Mouse (Mus musculus) forebrain, embryonic 14.5 days (tissue): ENCODE results near the gene Fam110a. TPM values are rescaled to one million over a fixed set of nuclear protein-coding genes. Genes with fewer than 3 reads are reported as not detected.

Source experiments
- ATAC-seq: fragments of 200-750 bp; cut with Nextera tagmentation; 2 replicates; pipeline ENCODE4 v1.8.0; 2017; ENCODE audit warnings: mild to moderate bottlenecking, moderate library complexity
- DNase-seq: peaks from one replicate; pipeline ENCODE4 v3.0.0-alpha.2; 2015; ENCODE audit warnings: low spot score
- H3K27ac ChIP-seq: fragments of 300-500 bp; sonication (generic); 2 replicates; pipeline ENCODE4 v1.5.1; 2014; ENCODE audit warnings: low read depth, mild to moderate bottlenecking, control low read depth, low read length, moderate library complexity
- H3K27me3 ChIP-seq: fragments of 300-500 bp; sonication (generic); replicated peaks from 2 replicates; pipeline ENCODE4 v1.6.1; 2014; ENCODE audit warnings: low read length, control low read depth, mixed read lengths; ENCODE audit not compliant: control insufficient read depth, insufficient read depth
- H3K36me3 ChIP-seq: fragments of 300-500 bp; sonication (generic); 2 replicates; pipeline ENCODE4 v1.6.1; 2014; ENCODE audit warnings: low read length, control low read depth; ENCODE audit not compliant: control insufficient read depth, insufficient read depth
- H3K4me1 ChIP-seq: fragments of 300-500 bp; sonication (generic); 2 replicates; pipeline ENCODE4 v1.6.1; 2014; ENCODE audit warnings: antibody characterized with exemption, low read length, control low read depth; ENCODE audit not compliant: control insufficient read depth, insufficient read depth
- H3K4me2 ChIP-seq: fragments of 300-500 bp; sonication (generic); 2 replicates; pipeline ENCODE4 v1.6.1; 2014; ENCODE audit warnings: mild to moderate bottlenecking, control low read depth, low read length
- H3K4me3 ChIP-seq: fragments of 300-500 bp; sonication (generic); 2 replicates; pipeline ENCODE4 v1.5.1; 2014; ENCODE audit warnings: low read depth, low read length, control low read depth
- H3K9ac ChIP-seq: fragments of 300-500 bp; sonication (generic); 2 replicates; pipeline ENCODE4 v1.6.1; 2014; ENCODE audit warnings: mild to moderate bottlenecking, low read length, control low read depth, moderate library complexity
- H3K9me3 ChIP-seq: fragments of 300-500 bp; sonication (generic); replicated peaks from 2 replicates; pipeline ENCODE4 v1.6.1; 2016; ENCODE audit warnings: low read length, control low read depth, mixed read lengths; ENCODE audit not compliant: control insufficient read depth
- WGBS: fragments of 180-500 bp; shearing (Covaris S2); extraction: QIAGEN DNeasy Blood & Tissue Kit; methylation state at CpG from one replicate; pipeline ENCODE4 v1.1.7; 2014; 5-methylcytosine and 5-hydroxymethylcytosine counted together
- polyA plus RNA-seq: library from polyadenylated mRNA; unstranded; fragments of >200 nt; fragmentation: Nextera tagmentation; extraction: Ambion mirVana; gene quantifications from 2 replicates; pipeline ENCODE4 v1.2.1, GENCODE M21; 2014

Fam110a gene
- 64.5 and 68.8 TPM in 2 replicates for polyA plus RNA-seq

DNA sequence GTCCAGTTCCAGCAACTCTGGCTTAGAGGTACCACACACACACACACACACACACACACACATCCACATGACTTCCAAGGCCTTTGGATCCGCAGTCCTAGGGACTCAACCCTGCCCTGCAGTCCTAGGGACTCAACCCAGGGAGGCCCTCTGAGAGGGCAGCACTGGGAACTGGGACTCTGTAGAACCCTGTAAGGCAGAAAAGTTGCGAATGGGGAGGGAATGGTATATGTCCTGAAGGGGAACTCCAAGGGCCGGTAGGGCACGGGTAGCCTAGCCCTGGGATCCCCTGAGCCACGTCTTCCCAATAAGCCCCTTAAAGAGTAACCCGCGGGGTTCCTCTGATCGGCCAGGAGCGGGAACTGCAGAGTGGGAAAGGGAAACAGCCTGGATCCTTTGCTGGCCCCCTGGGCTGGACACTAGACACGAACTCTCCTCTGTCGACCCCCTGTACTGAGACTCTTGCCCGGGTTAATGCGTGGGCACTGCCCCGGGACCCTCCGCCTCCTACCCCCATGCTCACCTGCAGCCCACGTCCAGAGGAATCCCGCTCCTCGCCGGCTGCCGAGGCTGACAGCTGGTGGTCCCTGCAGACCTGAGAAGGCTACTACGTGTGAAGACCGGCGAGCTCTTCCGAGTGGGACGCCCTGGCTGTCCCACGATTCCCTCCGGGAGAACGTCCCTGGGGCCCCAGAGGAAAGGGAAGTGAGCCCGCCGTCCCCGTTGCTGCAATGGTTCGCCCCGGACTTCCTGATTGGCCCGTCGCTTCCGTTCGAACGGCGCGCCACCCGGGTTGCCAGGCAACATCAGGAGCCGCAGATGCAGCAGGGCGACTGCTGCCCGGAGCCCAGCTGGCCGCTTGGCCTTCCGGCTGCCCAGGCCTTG is at the start of gene Fam110a:
TSS of gene Fam110a (minus strand) at position 750 of the 885 bp plus-strand sequence.
- WGBS, result under 1% methylated on average over 38 of the region's 46 CpGs
- H3K9ac ChIP-seq, result peak within 1 kb of the TSS; percentile 90
- peak; percentile 94 for DNase-seq

DNA sequence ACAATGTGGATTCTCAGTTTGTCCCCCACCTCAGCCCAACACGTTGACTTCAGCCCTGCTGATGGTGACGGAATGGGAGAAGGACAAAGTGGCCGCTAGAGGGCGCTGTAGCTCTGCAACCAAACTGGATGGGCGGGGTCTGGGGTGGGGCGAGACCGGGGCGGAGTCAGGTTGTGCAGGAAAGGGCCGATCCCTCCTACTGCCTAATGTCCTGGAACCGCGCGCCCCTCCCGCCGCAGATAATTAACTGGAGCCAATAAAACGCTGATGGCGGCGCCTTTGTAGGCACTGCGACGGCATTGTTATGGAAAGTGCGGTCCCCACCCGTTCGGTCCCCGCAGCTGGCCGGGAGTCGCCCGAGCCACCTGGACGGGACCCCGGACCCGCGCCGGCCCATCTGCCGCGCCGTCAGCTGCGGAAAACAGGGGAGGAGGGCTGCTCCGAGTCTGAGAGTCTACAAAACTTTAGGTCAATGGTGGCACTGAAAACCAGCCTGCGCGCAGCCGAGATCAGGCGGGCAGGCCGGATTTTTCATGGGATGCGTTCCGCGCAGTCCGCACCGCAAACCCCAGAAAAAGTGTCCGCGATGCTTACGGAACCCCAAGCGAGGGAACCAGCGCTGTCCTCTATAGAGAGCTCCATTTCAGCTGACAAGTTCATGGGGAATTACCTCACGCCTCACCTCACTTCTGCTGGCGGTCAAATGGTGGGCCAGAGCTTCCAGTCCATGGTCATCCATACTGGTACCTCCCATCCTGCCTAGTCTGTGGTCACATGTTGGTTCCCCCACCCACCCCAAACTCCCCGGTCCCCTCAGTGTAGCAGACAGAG is 49.4 kb upstream of the Fam110a start:
- H3K27me3 ChIP-seq, result no peaks in the 10 kb centered on the region

More for the DNA sequence above, at the start of gene Fam110a:
- Histone ChIP-seq H3K4me1 (peaks cover 22% of the 10 kb centered on the region), H3K27me3 (no peaks in the 10 kb centered on the region), H3K4me2 (peak within 1 kb of the TSS; percentile 79), H3K27ac (peak within 1 kb of the TSS; percentile 75), H3K4me3 (peak within 1 kb of the TSS; percentile 81), H3K36me3 (no peaks in the 10 kb centered on the region), H3K9me3 (no peaks in the 10 kb centered on the region)
- ATAC-seq, result peak; percentile 94

DNA sequence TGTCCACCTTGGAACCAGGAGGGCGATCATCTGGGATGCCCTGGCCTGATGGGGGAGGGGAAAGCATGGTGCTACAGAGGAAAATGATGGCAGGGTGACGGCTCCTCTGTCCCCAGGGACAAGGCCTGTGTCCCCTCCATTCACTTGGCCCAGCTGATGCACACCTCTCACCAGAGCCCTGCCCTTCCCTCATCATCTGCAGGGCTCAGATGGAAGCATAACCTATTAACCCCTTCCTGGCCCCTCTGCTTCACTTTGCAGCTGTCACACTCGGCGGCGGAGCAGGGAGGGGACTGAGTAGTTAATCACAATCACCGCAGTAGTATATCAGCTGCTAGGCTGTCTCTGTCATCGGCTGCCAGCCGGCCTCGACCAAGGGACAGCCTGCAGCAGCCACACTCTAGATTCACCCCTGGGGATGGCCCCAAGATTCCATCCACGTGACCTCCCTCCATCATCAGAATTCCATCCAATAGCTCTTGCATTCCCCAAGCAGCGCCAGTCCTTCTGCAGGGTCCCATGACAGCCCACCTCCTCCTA is 44.9 kb upstream of the Fam110a start:
- no peak overlapping the region for H3K4me2 ChIP-seq
- no peaks in the 10 kb centered on the region for H3K27me3 ChIP-seq
- 62% methylated on average over 11 of the region's 11 CpGs for WGBS
- no peak overlapping the region for H3K4me3 ChIP-seq
- no peak overlapping the region for H3K27ac ChIP-seq
- peaks cover 3% of the 10 kb centered on the region; the same call in 1 of the 2 replicates for H3K4me1 ChIP-seq
- no peaks in the 10 kb centered on the region for H3K36me3 ChIP-seq
- no peaks in the 10 kb centered on the region for H3K9me3 ChIP-seq
- 0 out of 2 replicates have a peak overlapping the region, but pooled peaks have one; percentile 13 for H3K9ac ChIP-seq
- DNase-seq (no peak), ATAC-seq (no peak)

More for the DNA sequence above, 49.4 kb upstream of the Fam110a start:
- Histone ChIP-seq H3K4me2 (peak overlapping the region; percentile 76), H3K9ac (peak overlapping the region; percentile 65), H3K4me1 (peaks cover 4% of the 10 kb centered on the region; the same call in 1 of the 2 replicates), H3K36me3 (no peaks in the 10 kb centered on the region), H3K9me3 (no peaks in the 10 kb centered on the region), H3K4me3 (peak overlapping the region; percentile 47), H3K27ac (peak overlapping the region; percentile 70; the same call in 1 of the 2 replicates)
- WGBS, result under 1% methylated on average over 54 of the region's 54 CpGs
- peak; percentile 97 for DNase-seq
- ATAC-seq, result peak; percentile 97

DNA sequence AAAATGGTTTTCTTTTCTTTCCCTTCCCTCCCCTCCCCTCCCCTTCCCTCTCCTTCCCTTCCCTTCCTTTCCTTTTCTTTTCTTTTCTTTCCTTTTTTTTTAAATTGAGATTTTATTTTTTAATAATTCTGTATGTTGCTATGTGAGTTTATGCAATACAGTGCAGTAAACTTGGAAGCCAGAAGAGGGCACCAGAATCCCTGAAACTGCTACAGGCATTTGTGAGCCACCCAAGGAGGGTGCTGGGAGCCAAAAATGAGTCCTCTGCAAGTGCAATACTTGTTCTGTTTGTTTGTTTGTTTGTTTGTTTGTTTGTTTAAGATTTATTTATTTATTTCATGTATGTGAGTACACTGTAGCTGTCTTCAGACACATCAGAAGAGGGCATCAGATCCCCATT is 42.0 kb upstream of the Fam110a start:
- Histone ChIP-seq H3K9ac (no peak overlapping the region), H3K9me3 (no peaks in the 10 kb centered on the region), H3K4me2 (no peak overlapping the region), H3K4me1 (no peaks in the 10 kb centered on the region), H3K4me3 (no peak overlapping the region), H3K27ac (no peak overlapping the region), H3K27me3 (no peaks in the 10 kb centered on the region), H3K36me3 (no peaks in the 10 kb centered on the region)
- ATAC-seq (no peak), DNase-seq (no peak)

DNA sequence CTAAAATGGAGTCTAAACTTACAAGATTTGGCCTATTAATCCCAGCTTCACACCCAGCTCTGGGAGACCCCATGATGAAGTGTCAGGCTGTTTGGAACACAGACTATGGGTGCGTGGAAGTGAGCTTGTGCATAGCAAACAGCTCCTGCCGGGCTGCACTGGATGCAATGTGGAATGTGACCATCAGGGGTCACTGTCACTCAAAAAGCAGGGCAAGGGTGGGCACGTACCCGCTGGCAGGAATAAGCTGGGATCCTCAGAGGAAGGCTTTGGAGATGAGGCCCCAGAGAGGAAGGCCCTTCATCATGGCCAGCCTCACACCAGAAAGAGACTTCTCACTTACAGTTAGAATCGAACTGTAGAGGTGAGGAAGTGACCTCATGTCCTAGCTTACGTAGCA is 40.2 kb upstream of the Fam110a start:
- Histone ChIP-seq H3K27me3 (no peaks in the 10 kb centered on the region), H3K9ac (no peak overlapping the region), H3K4me1 (no peaks in the 10 kb centered on the region), H3K4me2 (no peak overlapping the region), H3K36me3 (no peaks in the 10 kb centered on the region), H3K9me3 (no peaks in the 10 kb centered on the region), H3K4me3 (no peak overlapping the region), H3K27ac (no peak overlapping the region)
- ATAC-seq (peak; percentile 69), DNase-seq (peak; percentile 72)
- 31% methylated on average over 6 of the region's 6 CpGs for WGBS

DNA sequence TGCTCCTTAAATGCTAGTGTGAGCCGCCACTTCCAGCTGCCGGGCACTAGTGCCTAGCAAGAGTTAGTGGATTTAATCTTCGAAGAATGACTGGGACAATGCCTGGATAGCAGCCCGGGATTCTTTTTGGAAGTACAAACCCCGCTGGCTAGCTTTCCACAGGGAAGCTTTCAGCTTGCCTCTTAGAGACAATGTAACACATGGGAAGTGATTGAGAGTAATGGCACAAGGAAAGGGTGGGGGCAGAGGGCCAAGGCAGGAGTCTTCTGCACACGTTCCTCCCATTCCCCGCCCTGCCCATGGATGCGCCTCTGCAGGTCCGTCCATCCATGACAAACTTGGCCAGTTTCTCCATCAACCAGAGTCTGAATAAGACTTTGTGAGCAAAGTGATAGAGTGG is 36.6 kb upstream of the Fam110a start:
- WGBS, result 49% methylated on average over 9 of the region's 9 CpGs
- no peak for ATAC-seq
- no peaks in the 10 kb centered on the region for H3K27me3 ChIP-seq

DNA sequence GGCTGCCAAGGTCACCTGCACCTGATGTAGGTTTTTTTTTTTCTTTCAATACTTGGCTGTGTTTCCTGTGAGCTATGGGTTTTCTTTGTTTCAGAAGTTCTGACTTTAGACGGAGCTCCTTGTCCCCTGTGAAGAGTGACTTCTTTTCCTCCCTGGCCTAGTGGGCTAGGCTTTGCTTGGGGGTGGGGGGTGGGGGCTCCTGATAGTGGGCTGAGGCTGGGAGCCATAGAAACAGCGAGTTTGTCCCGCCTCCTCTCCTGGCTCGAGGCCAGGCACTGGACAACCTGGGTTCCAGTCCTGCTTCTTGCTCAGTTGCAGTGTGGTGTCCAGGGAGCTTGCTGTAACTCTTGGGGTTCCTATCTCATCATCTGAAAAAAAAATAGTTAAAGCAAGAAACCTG is 36.0 kb upstream of the Fam110a start:
- 32% methylated on average over 4 of the region's 4 CpGs for WGBS
- Histone ChIP-seq H3K4me1 (no peaks in the 10 kb centered on the region), H3K9ac (no peak overlapping the region), H3K27me3 (no peaks in the 10 kb centered on the region), H3K4me2 (no peak overlapping the region), H3K9me3 (no peaks in the 10 kb centered on the region), H3K36me3 (no peaks in the 10 kb centered on the region), H3K27ac (no peak overlapping the region), H3K4me3 (no peak overlapping the region)
- DNase-seq, result no peak
- ATAC-seq, result no peak

More for the DNA sequence above, 36.6 kb upstream of the Fam110a start:
- Histone ChIP-seq H3K9me3 (no peaks in the 10 kb centered on the region), H3K4me1 (no peaks in the 10 kb centered on the region), H3K4me2 (no peak overlapping the region), H3K27ac (no peak overlapping the region), H3K36me3 (no peaks in the 10 kb centered on the region), H3K9ac (no peak overlapping the region), H3K4me3 (no peak overlapping the region)
- no peak for DNase-seq

DNA sequence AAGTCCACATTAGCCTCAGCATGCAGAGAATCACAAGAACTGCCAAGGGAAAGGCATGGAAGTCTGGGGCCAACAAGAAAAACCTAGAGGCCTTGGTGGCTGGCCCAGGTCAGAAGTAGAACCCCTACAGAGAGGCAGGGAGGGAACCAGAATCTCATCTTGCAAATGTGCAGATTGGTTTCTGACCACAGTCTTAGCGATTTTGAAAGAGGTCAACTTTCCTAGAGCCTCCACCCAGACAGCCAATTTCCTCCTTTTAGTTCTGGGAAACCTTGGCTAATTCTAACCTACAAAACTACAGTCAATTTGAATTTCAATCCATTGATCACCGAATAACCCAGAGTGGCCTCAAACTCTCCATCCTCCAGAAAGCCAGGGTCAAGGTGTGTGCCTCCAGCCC is 32.7 kb upstream of the Fam110a start:
- no peak overlapping the region for H3K9ac ChIP-seq
- WGBS, result 78% methylated on average over 2 of the region's 2 CpGs
- no peaks in the 10 kb centered on the region for H3K9me3 ChIP-seq
- H3K36me3 ChIP-seq, result no peaks in the 10 kb centered on the region
- no peak overlapping the region for H3K4me3 ChIP-seq
- H3K4me1 ChIP-seq, result no peaks in the 10 kb centered on the region
- H3K4me2 ChIP-seq, result no peak overlapping the region
- ATAC-seq (no peak), DNase-seq (no peak)
- H3K27ac ChIP-seq, result no peak overlapping the region
- no peaks in the 10 kb centered on the region for H3K27me3 ChIP-seq
